Mouse (Mus musculus) C2C12 (cell line): ENCODE measurements around the gene Fibp.
"Not testable (repeated sequence)": the region's sequence is repeated elsewhere in the genome, so short reads cannot be mapped to it uniquely, and the experiment has no call there.

Experiments
- CEBPB ChIP-seq: IDR thresholded peaks from one replicate; pipeline ENCODE4 v1.6.1; 2011; ENCODE audit warnings: low read depth, mild to moderate bottlenecking, control low read depth, moderate library complexity
- CTCF ChIP-seq: IDR thresholded peaks from one replicate; pipeline ENCODE4 v1.5.1; 2011; ENCODE audit not compliant: control insufficient read depth, insufficient read depth, insufficient read length
- FOSL1 ChIP-seq: IDR thresholded peaks from one replicate; pipeline ENCODE4 v1.8.0; 2011; ENCODE audit warnings: mild to moderate bottlenecking, low read length; ENCODE audit not compliant: poor library complexity, insufficient read depth, severe bottlenecking
- MAX ChIP-seq: IDR thresholded peaks from one replicate; pipeline ENCODE4 v1.6.1; 2011; ENCODE audit warnings: mild to moderate bottlenecking, control low read depth
- MYOD1 ChIP-seq: IDR thresholded peaks from one replicate; pipeline ENCODE4 v1.6.1; 2011; ENCODE audit warnings: low read depth; ENCODE audit not compliant: control insufficient read depth, insufficient read length
- MYOG ChIP-seq: IDR thresholded peaks from one replicate; pipeline ENCODE4 v1.6.1; 2011; ENCODE audit not compliant: control insufficient read depth, insufficient read length; ENCODE audit errors: extremely low read depth
- USF1 ChIP-seq: IDR thresholded peaks from one replicate; pipeline ENCODE4 v1.6.1; 2011; ENCODE audit warnings: low read depth, mild to moderate bottlenecking, control low read depth, moderate library complexity

GRCm38 (mm10) chr19:5489721-5490120 lies 29.3 kb downstream of the Fibp start:
- TF ChIP-seq CEBPB, MAX, CTCF, MYOD1, MYOG, FOSL1, USF1: not testable (repeated sequence)
